ENCODE assay signal across 20 mouse cellular contexts in genomic region chr4:63979635-63980034, GRCm38 (mm10).
DNase-seq lines count a peak whose midpoint lies in the region; ATAC-seq lines count a peak whose summit lies in the region.
"Had no signal": no experiment of that assay in that cellular context is flagged by ENCODE, and none has a peak within 500 bp of the region (broad histone marks: within the 10 kb centered on the region; RNA-seq: fewer than 3 reads in every experiment).

No protein-coding gene starts in this region.

- no peaks in the 10 kb centered on the region for H3K36me3 ChIP-seq in hindbrain, embryonic 10.5 days
- no peaks in the 10 kb centered on the region for H3K36me3 ChIP-seq in hindbrain, embryonic 12.5 days
- no peaks in the 10 kb centered on the region for H3K36me3 ChIP-seq in limb, embryonic 12.5 days
- H3K36me3 ChIP-seq: heart, embryonic 13.5 days; liver, embryonic 13.5 days; midbrain, embryonic 10.5 days had no signal

- ATAC-seq in hindbrain, embryonic 12.5 days (ENCODE audit: low FRiP score) = no peak
- peak; percentile 42; the same call in 1 of the 2 replicates for ATAC-seq in limb, embryonic 12.5 days (ENCODE audit: insufficient number of reproducible peaks, insufficient read depth, low FRiP score, low TSS enrichment, low read depth)
- ATAC-seq in megakaryocyte progenitor cell, adult 5-6 weeks (replicated peaks; ENCODE audit: poor library complexity) = no peak
- ATAC-seq: forebrain, embryonic 13.5 days; inflammation-experienced regulatory T-cells, adult 6 months had no signal

- H3K4me1 ChIP-seq in hindbrain, embryonic 10.5 days (replicated peaks) = peaks cover 8% of the 10 kb centered on the region
- 0 out of 2 replicates have a peak, but pooled peaks cover 8% of the 10 kb centered on the region for H3K4me1 ChIP-seq in hindbrain, embryonic 12.5 days
- peaks cover 22% of the 10 kb centered on the region for H3K4me1 ChIP-seq in limb, embryonic 12.5 days (replicated peaks)
- H3K4me1 ChIP-seq: forebrain, embryonic 13.5 days had no signal

- 42% methylated on average over 2 of the region's 2 CpGs for WGBS in hindbrain, embryonic 10.5 days
- 41% methylated on average over 2 of the region's 2 CpGs for WGBS in hindbrain, embryonic 12.5 days
- WGBS in limb, embryonic 12.5 days = 24% methylated on average over 2 of the region's 2 CpGs

- H3K9ac ChIP-seq in hindbrain, embryonic 12.5 days = no peak overlapping the region
- H3K9ac ChIP-seq in limb, embryonic 12.5 days (replicated peaks) = no peak overlapping the region; the same call in 1 of the 2 replicates
- H3K9ac ChIP-seq: forebrain, embryonic 13.5 days; heart, embryonic 13.5 days; liver, embryonic 13.5 days had no signal

- H3K4me3 ChIP-seq in hindbrain, embryonic 10.5 days = no peak overlapping the region
- no peak overlapping the region for H3K4me3 ChIP-seq in hindbrain, embryonic 12.5 days
- no peak overlapping the region for H3K4me3 ChIP-seq in limb, embryonic 12.5 days (replicated peaks)
- H3K4me3 ChIP-seq: forebrain, embryonic 13.5 days; heart, embryonic 13.5 days; liver, embryonic 13.5 days; midbrain, embryonic 10.5 days had no signal

- H3K9me3 ChIP-seq in hindbrain, embryonic 10.5 days = no peaks in the 10 kb centered on the region
- H3K9me3 ChIP-seq in hindbrain, embryonic 12.5 days (replicated peaks) = no peaks in the 10 kb centered on the region
- H3K9me3 ChIP-seq in limb, embryonic 12.5 days = no peaks in the 10 kb centered on the region
- H3K9me3 ChIP-seq: forebrain, embryonic 13.5 days; heart, embryonic 13.5 days; liver, embryonic 13.5 days; midbrain, embryonic 10.5 days had no signal

- no peak overlapping the region for H3K4me2 ChIP-seq in hindbrain, embryonic 12.5 days (replicated peaks)
- no peak overlapping the region for H3K4me2 ChIP-seq in limb, embryonic 12.5 days
- H3K4me2 ChIP-seq: forebrain, embryonic 13.5 days; heart, embryonic 13.5 days; liver, embryonic 13.5 days had no signal

- H3K27ac ChIP-seq in hindbrain, embryonic 10.5 days = no peak overlapping the region
- no peak overlapping the region for H3K27ac ChIP-seq in hindbrain, embryonic 12.5 days
- H3K27ac ChIP-seq in limb, embryonic 12.5 days = peak overlapping the region; percentile 37; the same call in 1 of the 2 replicates
- H3K27ac ChIP-seq: forebrain, embryonic 13.5 days; heart, embryonic 13.5 days; liver, embryonic 13.5 days; midbrain, embryonic 10.5 days had no signal

- peaks cover 16% of the 10 kb centered on the region for H3K27me3 ChIP-seq in hindbrain, embryonic 10.5 days (ENCODE audit: insufficient read depth, poor library complexity, severe bottlenecking)
- no peaks in the 10 kb centered on the region for H3K27me3 ChIP-seq in hindbrain, embryonic 12.5 days
- no peaks in the 10 kb centered on the region for H3K27me3 ChIP-seq in limb, embryonic 12.5 days
- H3K27me3 ChIP-seq: forebrain, embryonic 13.5 days; heart, embryonic 13.5 days; liver, embryonic 13.5 days had no signal

- peak; percentile 44 for DNase-seq in hindbrain, embryonic 10.5 days (ENCODE audit: low spot score)
- DNase-seq in ES-CJ7 (ENCODE audit: low read depth, low spot score) = peak; percentile 11
- DNase-seq in embryo, embryonic 11.5 days (ENCODE audit: low read depth, low spot score) = peak; percentile 41
- DNase-seq in testis, postnatal 14 days (ENCODE audit: low spot score) = no peak
- no peak for DNase-seq in urinary bladder, postnatal 10 days (ENCODE audit: low spot score)
- DNase-seq: adrenal gland, postnatal 10 days; cerebellum, adult 18-20 months; heart, postnatal 36 days; kidney, postnatal 4 days; liver, embryonic 13.5 days; lung, postnatal 14 days; right cerebral cortex, postnatal 14 days; thymus, postnatal 14 days had no signal

Comparison
In these comparisons a context has a peak if more than half of its experiments do, and no peak if none do; other contexts are left out.
1. DNase-seq: peak in hindbrain, embryonic 10.5 days (single experiment), ES-CJ7 (single experiment) and embryo, embryonic 11.5 days (single experiment); none in testis, postnatal 14 days (single experiment) and urinary bladder, postnatal 10 days (single experiment).